Mouse (Mus musculus): ENCODE results near the gene Mrpl2.

DNA sequence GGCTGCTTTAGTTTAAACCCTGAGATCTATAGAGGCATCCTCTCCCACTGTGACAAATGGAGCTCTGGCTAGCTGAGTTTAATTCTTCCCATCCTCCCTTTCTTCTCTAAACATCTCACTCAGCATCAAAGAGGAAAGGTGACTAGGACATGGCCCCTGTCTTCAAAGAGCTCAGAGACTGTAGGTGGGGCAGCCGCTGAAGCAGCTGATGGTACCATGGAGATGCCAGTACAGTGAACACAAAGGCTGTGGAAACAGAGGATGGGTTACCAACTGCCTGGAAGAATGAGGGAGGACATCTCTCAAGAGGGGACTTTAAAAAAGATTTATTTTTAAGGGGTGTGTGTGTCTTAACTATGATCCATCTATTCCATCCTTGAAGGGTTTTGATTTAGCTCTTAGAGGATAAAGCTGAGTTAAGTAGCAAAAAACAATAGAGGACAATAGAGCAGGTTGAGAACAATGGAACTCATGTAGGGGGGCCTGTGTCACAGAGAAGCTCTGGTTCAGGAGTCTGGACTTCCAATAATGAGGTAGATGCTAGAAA lies 48.6 kb downstream of the Mrpl2 start:
- TF ChIP-seq CTCF (IDR thresholded peaks at IDR 0.05; ENCODE audit: low read depth, low read length) (no peak), POLR2A (IDR thresholded peaks at IDR 0.05; ENCODE audit: extremely low read depth, insufficient read depth, low read length) (no peak)

All from liver, adult 2 months (tissue).